Mouse (Mus musculus) retina, embryonic 14.5 days (tissue): ENCODE results near the gene E2f6.
A peak's percentile ranks its signal among the peaks of the same experiment; 100 is the strongest.

Experiments
- DNase-seq: peaks from one replicate; pipeline ENCODE4 v3.0.0-alpha.2; 2015; ENCODE audit warnings: low spot score

Gene E2f6

GRCm38 (mm10) chr12:16874086-16874485 lies 63.3 kb downstream of the E2f6 start:
- DNase-seq = no peak

- no peak for DNase-seq
Observed at GRCm38 (mm10) chr12:16875269-16875668, 64.5 kb downstream of the E2f6 start.

GRCm38 (mm10) chr12:16875678-16876077 lies 64.9 kb downstream of the E2f6 start:
- DNase-seq = no peak

GRCm38 (mm10) chr12:16876667-16877066 lies 65.9 kb downstream of the E2f6 start:
- DNase-seq = peak; percentile 25

GRCm38 (mm10) chr12:16877141-16877540 lies 66.4 kb downstream of the E2f6 start:
- DNase-seq = no peak

- no peak for DNase-seq
Observed at GRCm38 (mm10) chr12:16877679-16878078, 66.9 kb downstream of the E2f6 start.

GRCm38 (mm10) chr12:16879369-16879768 lies 68.6 kb downstream of the E2f6 start:
- no peak for DNase-seq

GRCm38 (mm10) chr12:16880077-16880476 lies 69.3 kb downstream of the E2f6 start:
- DNase-seq = no peak

GRCm38 (mm10) chr12:16882442-16882841 lies 71.7 kb downstream of the E2f6 start:
- DNase-seq = no peak

GRCm38 (mm10) chr12:16883111-16883510 lies 72.3 kb downstream of the E2f6 start:
- DNase-seq = no peak

- no peak for DNase-seq
Observed at GRCm38 (mm10) chr12:16884534-16884933, 73.8 kb downstream of the E2f6 start.

GRCm38 (mm10) chr12:16886354-16886753 lies 75.6 kb downstream of the E2f6 start:
- DNase-seq = no peak
